Mouse (Mus musculus) cerebellum, adult 2 months (tissue): Measurements from ENCODE around the gene Sh3pxd2a.

Source experiments
- CTCF ChIP-seq: fragments of 200-500 bp; IDR thresholded peaks from 2 replicates; pipeline ENCODE4 v1.5.1; 2011; ENCODE audit warnings: low read depth, mild to moderate bottlenecking, control low read depth, low read length, moderate library complexity, borderline replicate concordance; ENCODE audit not compliant: insufficient read depth
- POLR2A ChIP-seq: fragments of 200-500 bp; IDR thresholded peaks from 2 replicates; pipeline ENCODE4 v1.6.1; 2011; ENCODE audit warnings: low read length, control low read depth, borderline replicate concordance; ENCODE audit not compliant: insufficient read depth

DNA sequence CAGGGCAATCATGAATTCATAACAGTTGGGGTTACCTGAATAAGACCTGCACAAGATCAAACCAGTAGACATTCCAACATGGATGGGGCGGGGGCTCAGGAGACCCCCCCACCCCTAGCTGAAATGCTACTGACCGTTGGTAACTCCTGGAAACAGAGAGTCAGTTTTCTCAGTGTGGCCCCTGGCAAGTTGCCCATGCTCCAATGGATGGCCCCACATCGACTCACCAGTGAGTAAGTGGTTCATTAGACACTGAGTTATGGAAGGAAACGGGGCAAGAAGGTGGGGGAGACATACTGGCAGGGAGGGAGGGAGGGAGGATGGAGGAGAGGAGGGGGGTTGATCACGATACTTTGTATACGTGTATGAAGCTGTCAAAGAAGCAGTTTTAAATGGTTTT lies 8.2 kb downstream of the Sh3pxd2a start:
- no peak for TF ChIP-seq POLR2A
- TF ChIP-seq CTCF = no peak
